Mouse (Mus musculus): ENCODE data around the gene Gm9817.

DNA sequence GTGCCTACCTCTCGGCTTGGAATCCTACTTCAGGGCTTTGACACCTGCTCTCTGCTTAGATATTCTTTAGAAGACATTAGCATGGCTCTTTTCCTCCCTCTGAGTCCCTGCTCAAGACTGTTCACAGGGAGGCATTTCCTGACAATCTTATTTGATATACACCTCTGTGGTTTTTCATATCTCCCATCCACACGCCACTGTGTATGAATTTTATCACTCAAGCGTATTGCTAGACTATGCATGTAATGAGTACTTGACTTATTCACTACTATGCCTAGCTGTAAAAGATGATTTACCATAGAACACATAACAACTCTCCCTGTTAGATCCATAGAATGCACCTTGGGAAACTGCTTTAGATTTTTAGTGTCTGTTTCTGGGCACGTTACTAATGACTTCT is 14.3 kb downstream of the Gm9817 start:
- TF ChIP-seq CTCF (IDR thresholded peaks at IDR 0.05) (no peak), EP300 (IDR thresholded peaks at IDR 0.05) (no peak)
